Mouse (Mus musculus) MEL (cell line): Measurements from ENCODE around the gene Htr1b. TPM values are rescaled to one million over a fixed set of nuclear protein-coding genes. Genes with fewer than 3 reads are reported as not detected.

Source experiments
- DNase-seq: peaks from one replicate; pipeline ENCODE4 v3.0.0; 2011; ENCODE audit warnings: low read depth, low spot score
- H3K27ac ChIP-seq: 2 replicates; pipeline ENCODE4 v1.5.1; 2012; ENCODE audit warnings: low read depth, mild to moderate bottlenecking, control low read depth, low read length, moderate library complexity; ENCODE audit not compliant: control insufficient read depth
- H3K27me3 ChIP-seq, 2 experiments: fragments of 150-350 bp in 1 of 2; sonication (generic) in 1 of 2; 2 replicates each; pipeline ENCODE4 v1.6.1; 2012; ENCODE audit warnings: low read length in 2 of 2, mild to moderate bottlenecking in 2 of 2, improper control_type of control experiment in 1 of 2, moderate library complexity in 1 of 2; ENCODE audit not compliant: insufficient read depth in 2 of 2, control insufficient read depth in 1 of 2
- H3K36me3 ChIP-seq, 2 experiments: 2 replicates each; pipeline ENCODE4 v1.6.1; 2012 to 2014; ENCODE audit warnings: low read length in 2 of 2, improper control_type of control experiment in 1 of 2, inconsistent platforms in 1 of 2, mild to moderate bottlenecking in 1 of 2; ENCODE audit not compliant: insufficient read depth in 2 of 2, control insufficient read depth in 1 of 2
- H3K4me1 ChIP-seq, 2 experiments: fragments of 150-350 bp in 1 of 2; sonication (generic) in 1 of 2; 2 replicates each; pipeline ENCODE4 v1.6.1; 2012; ENCODE audit warnings: low read length in 2 of 2, improper control_type of control experiment in 1 of 2, mild to moderate bottlenecking in 1 of 2; ENCODE audit not compliant: insufficient read depth in 2 of 2, control insufficient read depth in 1 of 2
- H3K4me3 ChIP-seq, 2 experiments: fragments of 150-350 bp in 1 of 2; sonication (generic) in 1 of 2; 2 replicates each; pipeline ENCODE4 v1.5.1; 2012; ENCODE audit warnings: low read depth in 2 of 2, low read length in 2 of 2, mild to moderate bottlenecking in 2 of 2, moderate library complexity in 2 of 2, control low read depth in 1 of 2, improper control_type of control experiment in 1 of 2; ENCODE audit not compliant: control insufficient read depth in 1 of 2, insufficient read depth in 1 of 2
- H3K79me2 ChIP-seq: 2 replicates; pipeline ENCODE4 v1.6.1; 2012; ENCODE audit warnings: mild to moderate bottlenecking, low read length, moderate library complexity; ENCODE audit not compliant: control insufficient read depth, poor library complexity, insufficient read depth
- H3K9ac ChIP-seq: 2 replicates; pipeline ENCODE4 v1.6.1; 2012; ENCODE audit warnings: low read depth, mild to moderate bottlenecking, control low read depth, low read length, moderate library complexity; ENCODE audit not compliant: control insufficient read depth, poor library complexity, severe bottlenecking
- H3K9me3 ChIP-seq: fragments of 150-350 bp; sonication (generic); replicated peaks from 2 replicates; pipeline ENCODE4 v1.6.1; 2012; ENCODE audit warnings: mild to moderate bottlenecking, low read length, improper control_type of control experiment, moderate library complexity; ENCODE audit not compliant: insufficient read depth
- CHD1 ChIP-seq: IDR thresholded peaks from 2 replicates; pipeline ENCODE4 v1.6.1; 2012; ENCODE audit warnings: low read depth, mild to moderate bottlenecking, inconsistent platforms, low read length, improper control_type of control experiment
- CHD2 ChIP-seq: IDR thresholded peaks from 2 replicates; pipeline ENCODE4 v1.6.1; 2011; ENCODE audit warnings: low read length, improper control_type of control experiment
- ELF1 ChIP-seq: IDR thresholded peaks from 2 replicates; pipeline ENCODE4 v1.6.1; 2014; ENCODE audit warnings: low read depth, mild to moderate bottlenecking, inconsistent platforms, low read length, improper control_type of control experiment, moderate library complexity
- ETS1 ChIP-seq: IDR thresholded peaks from 2 replicates; pipeline ENCODE4 v1.6.1; 2012; ENCODE audit warnings: low read depth, mild to moderate bottlenecking, inconsistent platforms, low read length, improper control_type of control experiment, moderate library complexity
- HCFC1 ChIP-seq: IDR thresholded peaks from 2 replicates; pipeline ENCODE4 v1.6.1; 2012; ENCODE audit warnings: low read depth, mild to moderate bottlenecking, inconsistent platforms, low read length, improper control_type of control experiment, moderate library complexity
- JUND ChIP-seq: IDR thresholded peaks from 2 replicates; pipeline ENCODE4 v1.6.1; 2011; ENCODE audit warnings: low read depth, mild to moderate bottlenecking, improper control_type of control experiment, low read length
- MAX ChIP-seq: IDR thresholded peaks from 2 replicates; pipeline ENCODE4 v1.6.1; 2011; ENCODE audit warnings: low read length, improper control_type of control experiment
- MEF2A ChIP-seq: IDR thresholded peaks from 2 replicates; pipeline ENCODE4 v1.6.1; 2014; ENCODE audit warnings: low read depth, mild to moderate bottlenecking, inconsistent platforms, low read length, improper control_type of control experiment; ENCODE audit not compliant: poor library complexity, insufficient replicate concordance, severe bottlenecking; ENCODE audit errors: extremely low read depth
- MXI1 ChIP-seq: IDR thresholded peaks from 2 replicates; pipeline ENCODE4 v1.6.1; 2011; ENCODE audit warnings: mild to moderate bottlenecking, low read depth, low read length, improper control_type of control experiment
- MYC ChIP-seq: IDR thresholded peaks from 2 replicates; pipeline ENCODE4 v1.6.1; 2011; ENCODE audit warnings: low read depth, mild to moderate bottlenecking, low read length, improper control_type of control experiment, moderate library complexity
- POLR2AphosphoS2 ChIP-seq: IDR thresholded peaks from 2 replicates; pipeline ENCODE4 v1.6.1; 2011; ENCODE audit warnings: low read length, improper control_type of control experiment
- RAD21 ChIP-seq: IDR thresholded peaks from 2 replicates; pipeline ENCODE4 v1.6.1; 2011; ENCODE audit warnings: mild to moderate bottlenecking, low read depth, low read length, improper control_type of control experiment
- SIN3A ChIP-seq: IDR thresholded peaks from 2 replicates; pipeline ENCODE4 v1.6.1; 2012; ENCODE audit warnings: low read length, improper control_type of control experiment, inconsistent platforms
- TAL1 ChIP-seq: IDR thresholded peaks from 2 replicates; pipeline ENCODE4 v1.6.1; 2012; ENCODE audit warnings: mild to moderate bottlenecking, inconsistent platforms, low read length, moderate library complexity, mixed read lengths
- TCF12 ChIP-seq: IDR thresholded peaks from 2 replicates; pipeline ENCODE4 v1.6.1; 2014; ENCODE audit warnings: low read depth, mild to moderate bottlenecking, inconsistent platforms, low read length, improper control_type of control experiment, moderate library complexity
- USF2 ChIP-seq, 2 experiments: IDR thresholded peaks; 2 replicates each; pipeline ENCODE4 v1.6.1; 2011 to 2012; ENCODE audit warnings: improper control_type of control experiment in 2 of 2, low read length in 2 of 2, borderline replicate concordance in 1 of 2, inconsistent platforms in 1 of 2, low read depth in 1 of 2, mild to moderate bottlenecking in 1 of 2; ENCODE audit not compliant: insufficient read depth in 1 of 2
- ZC3H11A ChIP-seq: IDR thresholded peaks from 2 replicates; pipeline ENCODE4 v1.6.1; 2012; ENCODE audit warnings: low read depth, mild to moderate bottlenecking, inconsistent platforms, low read length, improper control_type of control experiment
- ZKSCAN1 ChIP-seq: IDR thresholded peaks from 2 replicates; pipeline ENCODE4 v1.6.1; 2012; ENCODE audit warnings: low read depth, mild to moderate bottlenecking, inconsistent platforms, low read length, improper control_type of control experiment, moderate library complexity
- polyA plus RNA-seq, 2 experiments: library from polyadenylated mRNA; stranded (reverse) in 1 of 2; unstranded in 1 of 2; fragments of >175 nt in 1 of 2; fragments of >200 nt in 1 of 2; gene quantifications; 2 replicates each; pipeline versions ENCODE4 v1.2.1 to v1.2.4; 2012; ENCODE audit warnings: low replicate concordance in 2 of 2, low read depth in 1 of 2; ENCODE audit not compliant: insufficient read length in 2 of 2, insufficient read depth in 1 of 2, missing spikeins in 1 of 2
- total RNA-seq: library from RNA; depleted of rRNA; stranded (reverse); fragments of 300-350 nt; gene quantifications from 2 replicates; pipeline ENCODE4 v1.2.3, GENCODE M21; 2012

Htr1b gene
- total and polyA plus RNA-seq, 3 experiments = not detected

GRCm38 (mm10) chr9:81632736-81633436 is 742 bp downstream of the Htr1b start:
- no peaks in the 10 kb centered on the region for H3K79me2 ChIP-seq
- no peak for DNase-seq
- no peaks in the 10 kb centered on the region for H3K36me3 ChIP-seq
- no peaks in the 10 kb centered on the region for H3K9me3 ChIP-seq
- H3K27ac ChIP-seq = no peak overlapping the region
- no peaks in the 10 kb centered on the region for H3K4me1 ChIP-seq
- H3K27me3 ChIP-seq = no peaks in the 10 kb centered on the region; a peak in 1 of 4 replicates
- TF ChIP-seq MXI1 (no peak), USF2 (IDR thresholded peaks at IDR 0.05; ENCODE audit: borderline replicate concordance in 1 of 2, insufficient read depth in 1 of 2, low read depth in 1 of 2, low read length in 2 of 2) (no peak), CHD1 (no peak), SIN3A (no peak), MYC (no peak), TCF12 (no peak), ZKSCAN1 (no peak), MAX (no peak), HCFC1 (no peak), CHD2 (no peak), RAD21 (no peak), POLR2AphosphoS2 (no peak), TAL1 (no peak), MEF2A (no peak), ELF1 (no peak), ETS1 (no peak)
- H3K4me3 ChIP-seq = no peak overlapping the region
- no peak overlapping the region for H3K9ac ChIP-seq

- no peak overlapping the region for H3K27ac ChIP-seq
- no peak for TF ChIP-seq TCF12
- no peak for TF ChIP-seq ZC3H11A
- no peak for TF ChIP-seq JUND
- no peaks in the 10 kb centered on the region for H3K79me2 ChIP-seq
- no peaks in the 10 kb centered on the region for H3K9me3 ChIP-seq
- H3K4me1 ChIP-seq = no peaks in the 10 kb centered on the region
- no peaks in the 10 kb centered on the region for H3K36me3 ChIP-seq
- H3K9ac ChIP-seq = no peak overlapping the region
- no peak for DNase-seq
- H3K27me3 ChIP-seq = no peaks in the 10 kb centered on the region; a peak in 1 of 4 replicates
- no peak overlapping the region for H3K4me3 ChIP-seq
Measured at GRCm38 (mm10) chr9:81632191-81632735, 1.4 kb downstream of the Htr1b start.
